Mouse (Mus musculus) gastrocnemius, postnatal 4 days (tissue): ENCODE results near the gene Rapgef4. TPM values are rescaled to one million over a fixed set of nuclear protein-coding genes. Genes with fewer than 3 reads are reported as not detected.

Source experiments
- DNase-seq, 2 experiments: peaks; one replicate each; pipeline ENCODE4 v3.0.0; 2021 to 2022; ENCODE audit warnings: low spot score in 2 of 2, mixed read lengths in 2 of 2
- total RNA-seq, 2 experiments: library from RNA; stranded (reverse); gene quantifications; 2 replicates each; pipeline ENCODE4 v1.2.3; 2021

Gene Rapgef4
- total RNA-seq, 2 experiments from 2014 or later, result 5.8 to 6.1 TPM

- no peak for DNase-seq
These were observed 166.2 kb downstream of the Rapgef4 start for GRCm38 (mm10) chr2:72147246-72147645.

DNA sequence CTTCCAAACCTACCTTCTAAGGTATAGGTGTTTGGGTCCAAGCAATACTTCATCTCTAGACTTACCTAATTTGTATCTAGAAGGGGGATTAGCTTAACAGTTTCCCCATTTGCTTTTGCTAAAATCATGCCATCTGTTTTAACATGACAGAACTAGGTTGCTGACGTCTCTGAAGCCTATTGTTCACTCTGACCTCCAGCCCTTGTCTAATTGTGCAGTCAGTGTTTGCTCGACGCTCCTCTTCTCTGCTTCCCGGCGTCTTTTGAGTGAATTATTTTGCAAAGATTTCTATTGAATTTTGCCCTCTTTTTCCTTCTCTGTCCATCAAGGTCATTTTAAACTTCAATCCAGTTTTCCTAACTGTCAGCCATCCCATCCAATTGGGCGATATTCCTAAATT, 166.7 kb downstream of the Rapgef4 start:
- DNase-seq, result no peak

GRCm38 (mm10) chr2:72148647-72149046, 167.6 kb downstream of the Rapgef4 start:
- no peak for DNase-seq

GRCm38 (mm10) chr2:72149059-72149458, 168.0 kb downstream of the Rapgef4 start:
- peak; percentile 38 to 76 for DNase-seq

DNA sequence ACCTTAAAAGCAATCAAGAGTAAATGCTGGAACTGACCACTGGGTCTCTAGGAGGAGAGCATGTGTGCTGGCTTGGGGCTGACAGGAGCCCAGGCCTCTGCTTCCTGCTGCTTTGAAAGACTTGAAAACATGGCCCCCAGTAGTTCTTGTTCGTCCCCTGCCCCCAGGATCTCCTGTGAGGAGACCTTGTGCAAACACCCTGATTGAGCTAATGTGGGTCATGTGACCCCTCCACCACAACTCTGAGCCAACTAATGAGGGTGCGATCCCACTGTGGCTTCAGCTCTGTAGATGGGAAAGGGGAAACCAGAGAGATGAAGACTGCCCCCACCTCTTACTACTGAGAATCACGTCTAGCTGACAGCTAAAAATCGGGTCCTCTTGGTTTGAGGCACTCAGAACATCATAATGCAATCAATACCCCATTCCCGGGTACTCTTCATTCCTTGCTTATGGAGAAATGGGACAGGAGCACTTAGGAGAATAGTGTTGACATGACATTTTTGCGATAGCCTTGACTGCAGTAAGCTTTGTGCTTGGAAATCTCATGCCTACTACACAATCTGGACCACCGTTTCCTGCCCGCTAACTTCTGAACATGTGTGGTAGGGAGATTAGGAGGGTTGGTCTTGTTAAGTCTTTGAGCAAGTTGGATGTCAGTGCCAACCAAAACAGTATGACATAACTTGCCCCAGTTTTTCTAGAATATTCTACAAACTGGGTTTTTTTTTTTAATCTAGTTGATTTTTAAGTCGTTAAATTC, 170.9 kb downstream of the Rapgef4 start:
- no peak for DNase-seq

GRCm38 (mm10) chr2:72152746-72153145, 171.7 kb downstream of the Rapgef4 start:
- DNase-seq, result no peak

DNA sequence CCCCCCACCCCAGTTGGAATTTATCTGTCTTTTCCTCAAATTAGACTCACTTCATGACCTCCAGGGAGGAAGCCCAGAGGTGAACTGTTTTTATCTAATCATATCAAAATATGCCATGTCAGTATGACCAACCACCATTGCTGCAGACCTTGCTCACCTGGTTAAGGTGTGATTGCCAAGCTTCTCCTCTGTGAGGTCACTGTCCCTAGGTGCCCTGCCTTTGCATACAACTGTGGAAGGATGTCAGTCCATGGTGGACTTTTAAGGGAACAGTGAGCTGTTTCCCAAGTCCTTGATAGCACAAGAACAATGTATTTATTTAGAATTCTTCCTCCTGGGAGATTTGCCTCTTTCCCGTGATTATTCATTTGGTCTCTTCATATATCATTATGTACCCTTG, 172.8 kb downstream of the Rapgef4 start:
- no peak for DNase-seq

GRCm38 (mm10) chr2:72155102-72155773, 174.2 kb downstream of the Rapgef4 start:
- no peak for DNase-seq

DNA sequence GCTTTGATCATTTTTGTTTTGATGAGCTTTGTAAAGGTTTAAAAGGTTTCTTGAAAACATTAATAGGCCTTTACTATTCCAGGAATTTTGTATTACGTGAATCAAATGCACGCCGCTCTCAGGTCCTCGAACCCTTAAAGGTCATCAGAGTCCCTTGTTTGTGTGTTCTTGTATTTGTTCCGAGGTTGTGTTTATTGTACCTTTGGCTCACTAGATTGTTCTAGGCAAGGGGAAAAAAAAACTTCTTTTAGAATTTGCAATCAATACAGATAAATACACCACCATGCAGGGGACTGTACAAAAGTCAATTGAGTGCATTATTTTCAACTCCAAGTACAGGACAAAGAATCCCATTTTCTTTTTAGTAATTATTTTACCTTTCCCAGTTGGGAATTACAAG, 175.4 kb downstream of the Rapgef4 start:
- no peak for DNase-seq

DNA sequence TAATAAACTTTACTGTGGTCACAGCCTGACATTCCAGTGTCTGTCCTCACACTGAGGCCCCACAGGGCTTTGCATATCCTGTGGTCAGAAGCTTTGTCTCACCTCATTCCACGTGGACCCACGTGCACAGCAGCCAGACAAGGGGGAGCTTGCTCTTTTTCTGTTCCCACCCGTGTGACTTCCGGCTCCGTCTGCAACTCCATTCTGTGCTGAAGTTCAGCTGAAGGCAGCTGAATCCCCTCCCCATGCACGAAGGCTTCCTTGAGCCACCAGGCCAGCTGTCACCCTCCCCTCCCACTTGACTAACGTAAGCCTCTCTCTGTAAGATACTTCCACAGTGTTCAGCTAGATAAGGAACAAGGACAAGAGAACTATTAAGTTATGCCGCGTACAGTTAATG, 176.5 kb downstream of the Rapgef4 start:
- no peak for DNase-seq

DNA sequence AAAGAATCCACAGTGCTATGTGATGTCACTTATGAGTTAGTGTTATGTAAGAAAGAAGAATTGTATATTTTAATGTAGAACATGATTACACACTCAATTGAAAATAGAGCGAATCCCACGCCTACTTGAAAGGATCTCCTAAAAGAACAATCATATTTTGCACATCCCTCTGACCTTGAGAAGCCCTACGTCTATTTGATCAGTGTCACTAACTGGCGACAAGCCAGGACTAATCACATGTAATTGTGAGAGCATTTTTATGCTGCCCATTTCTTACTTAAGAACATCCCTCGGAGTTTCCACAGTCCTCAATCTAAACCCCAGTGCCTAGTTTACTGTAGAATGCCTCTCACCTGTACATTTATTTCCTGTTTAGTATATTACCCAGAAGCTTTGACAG, 177.0 kb downstream of the Rapgef4 start:
- no peak for DNase-seq

- no peak for DNase-seq
These were observed 177.7 kb downstream of the Rapgef4 start for GRCm38 (mm10) chr2:72158691-72159225.

GRCm38 (mm10) chr2:72159281-72159680, 178.2 kb downstream of the Rapgef4 start:
- no peak for DNase-seq

DNA sequence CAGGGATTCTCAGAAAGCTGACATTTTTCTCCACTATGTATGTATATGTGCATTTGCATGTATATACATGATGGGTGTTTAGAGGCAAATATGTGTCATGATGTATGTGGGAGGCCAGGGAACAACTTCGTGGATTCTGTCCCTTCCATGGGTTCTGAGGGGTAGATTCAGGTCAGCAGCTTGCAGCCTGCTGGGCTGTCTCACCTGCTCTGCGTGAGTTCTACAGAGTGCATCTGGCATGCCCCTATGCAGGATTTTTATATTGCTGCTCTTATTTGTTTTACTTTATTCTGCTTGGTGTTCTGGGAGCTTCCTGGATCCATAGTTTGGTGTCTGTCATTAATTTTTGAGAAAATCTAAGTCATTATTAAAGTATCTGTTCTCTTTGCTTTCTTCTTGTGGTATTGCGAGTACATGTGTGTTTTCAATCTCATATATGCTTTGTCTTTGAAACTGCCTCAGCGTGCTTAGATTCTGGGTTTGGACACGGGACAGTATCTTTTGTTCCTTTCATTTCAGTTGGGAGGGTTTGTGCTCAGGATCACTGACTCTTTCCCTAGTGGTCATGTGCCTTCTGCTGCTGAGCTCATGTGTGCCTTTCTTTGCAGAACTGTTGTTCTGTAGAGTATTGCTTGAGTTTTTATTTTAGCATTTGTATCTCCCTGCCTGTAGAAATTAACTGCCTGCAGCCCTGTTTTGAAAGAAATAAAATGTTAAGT, 184.3 kb downstream of the Rapgef4 start:
- no peak for DNase-seq

GRCm38 (mm10) chr2:72169451-72170100, 188.5 kb downstream of the Rapgef4 start:
- DNase-seq, result no peak

DNA sequence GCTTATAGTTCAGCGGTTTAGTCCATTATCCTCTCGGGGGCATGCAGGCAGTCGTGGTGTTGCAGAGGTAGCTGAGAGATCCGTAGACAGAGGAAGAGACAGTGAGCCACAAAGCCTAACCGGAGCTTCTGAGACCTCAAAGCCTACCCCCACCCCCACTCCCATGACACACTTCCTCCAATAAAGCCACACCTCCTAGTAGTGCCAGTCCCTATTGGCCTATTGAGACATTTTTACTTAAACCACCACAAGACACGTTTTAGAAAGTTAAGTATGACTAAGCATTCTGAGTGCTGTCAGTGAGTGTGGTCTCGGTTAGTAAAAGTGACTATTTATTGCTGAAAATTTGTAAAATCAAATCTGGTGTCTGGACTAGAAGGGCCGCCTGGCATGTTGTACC, 189.5 kb downstream of the Rapgef4 start:
- DNase-seq, result no peak

GRCm38 (mm10) chr2:72171204-72171603, 190.2 kb downstream of the Rapgef4 start:
- DNase-seq, result no peak

GRCm38 (mm10) chr2:72173010-72173409, 192.0 kb downstream of the Rapgef4 start:
- no peak for DNase-seq

DNA sequence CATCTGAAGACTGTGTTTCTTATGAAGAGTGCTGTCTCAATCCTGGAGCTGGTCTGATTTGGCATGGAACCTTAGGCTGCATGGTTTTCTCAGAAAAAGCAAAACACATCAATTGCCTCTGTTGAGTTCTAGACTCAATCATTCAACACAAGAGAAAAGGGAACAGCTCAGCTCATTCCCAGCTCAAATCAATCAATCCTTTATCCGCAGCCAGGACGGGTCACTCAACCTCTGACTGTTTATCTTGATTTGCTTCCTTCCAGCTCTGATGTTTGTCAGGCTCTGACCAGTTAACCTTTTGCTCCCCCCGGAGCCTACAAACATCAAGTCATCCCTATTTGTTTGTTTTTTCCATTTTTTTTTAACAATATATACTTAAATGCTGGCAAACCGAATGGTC, 192.8 kb downstream of the Rapgef4 start:
- no peak for DNase-seq

DNA sequence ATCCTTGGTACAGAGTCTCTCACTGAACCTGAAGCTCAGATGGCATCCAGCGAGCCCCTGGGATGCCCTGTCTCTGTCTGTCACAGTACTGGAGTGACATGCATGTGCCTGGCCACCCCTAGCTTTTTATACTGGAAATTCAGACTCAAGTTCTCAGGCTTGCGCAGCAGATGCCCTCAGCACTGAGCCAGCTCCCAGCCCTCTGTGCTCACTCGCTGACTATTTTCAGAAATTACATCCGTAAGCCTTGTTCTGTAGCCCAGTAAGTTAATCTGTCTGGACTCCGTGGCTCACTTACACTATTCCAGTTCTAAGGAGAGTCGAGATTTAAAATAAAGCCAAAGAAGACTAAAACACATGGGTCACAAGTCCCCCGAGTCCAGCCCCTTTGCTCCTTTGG, 194.5 kb downstream of the Rapgef4 start:
- DNase-seq, result no peak

DNA sequence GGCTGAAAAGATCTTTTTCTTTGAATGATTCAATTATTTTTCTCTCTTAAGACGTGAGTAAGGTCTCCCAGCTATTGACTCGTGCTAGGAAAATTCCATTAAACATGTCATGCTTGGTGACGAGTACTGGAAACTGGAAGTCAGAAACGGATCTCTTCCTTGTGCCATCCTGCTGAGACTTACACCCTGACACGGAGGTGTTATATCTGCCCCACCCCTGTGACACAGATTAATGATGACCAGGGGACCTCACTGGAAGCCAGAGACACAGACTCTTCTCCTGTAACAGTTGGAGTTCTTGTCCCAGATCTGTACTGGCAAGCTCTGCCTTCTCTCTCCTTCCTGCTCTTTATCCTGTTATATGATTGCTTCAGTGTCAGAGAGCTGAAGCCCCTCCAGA, 194.9 kb downstream of the Rapgef4 start:
- no peak for DNase-seq
